Mouse (Mus musculus): ENCODE results near the gene Gng12. TPM values are rescaled to one million over a fixed set of nuclear protein-coding genes. Genes with fewer than 3 reads are reported as not detected.

The Gng12 gene
- total and polyA plus RNA-seq, 2 experiments from 2014 or later: 43.3 to 60.1 TPM

DNA sequence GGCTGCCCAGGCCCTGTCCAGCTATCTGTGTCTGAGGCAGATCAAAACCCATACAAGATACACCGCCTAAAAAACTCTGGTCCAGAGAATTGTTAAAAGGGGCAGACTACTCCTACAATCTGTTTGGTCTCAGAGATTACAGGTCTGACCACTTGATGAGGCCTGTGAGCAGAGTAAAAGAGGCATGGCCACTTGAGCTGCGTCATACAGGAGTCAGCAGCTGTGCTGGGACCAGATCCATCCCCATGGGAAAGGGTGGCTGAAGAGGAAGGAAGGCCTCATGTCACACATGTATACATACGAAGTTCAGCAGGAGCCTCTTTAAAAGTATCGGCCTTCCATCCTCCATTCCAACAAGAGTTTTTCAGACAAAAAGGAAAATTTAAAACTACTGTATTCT lies 69.0 kb downstream of the Gng12 start:
- H3K9me3 ChIP-seq (ENCODE audit: low read length): no peaks in the 10 kb centered on the region
- ATAC-seq (ENCODE audit: low FRiP score) (no peak), DNase-seq (ENCODE audit: low spot score) (no peak)
- no peak for TF ChIP-seq CTCF (IDR thresholded peaks at IDR 0.05)
- no peak overlapping the region for H3K27ac ChIP-seq (ENCODE audit: low read depth, low read length)
- no peak overlapping the region for H3K9ac ChIP-seq (replicated peaks; ENCODE audit: low read length, poor library complexity, severe bottlenecking)
- H3K4me2 ChIP-seq (ENCODE audit: low read depth, low read length, poor library complexity, severe bottlenecking): no peak overlapping the region
- peaks cover 5% of the 10 kb centered on the region; the same call in 1 of the 2 replicates for H3K4me1 ChIP-seq (ENCODE audit: insufficient read depth, low read length)
- 78% methylated on average over 4 of the region's 4 CpGs for WGBS
- no peaks in the 10 kb centered on the region for H3K36me3 ChIP-seq (ENCODE audit: insufficient read depth, low read length)
- H3K4me3 ChIP-seq (ENCODE audit: low read depth, low read length): no peak overlapping the region
- H3K27me3 ChIP-seq (ENCODE audit: insufficient read depth, low read length): no peaks in the 10 kb centered on the region; the same call in 1 of the 2 replicates

DNA sequence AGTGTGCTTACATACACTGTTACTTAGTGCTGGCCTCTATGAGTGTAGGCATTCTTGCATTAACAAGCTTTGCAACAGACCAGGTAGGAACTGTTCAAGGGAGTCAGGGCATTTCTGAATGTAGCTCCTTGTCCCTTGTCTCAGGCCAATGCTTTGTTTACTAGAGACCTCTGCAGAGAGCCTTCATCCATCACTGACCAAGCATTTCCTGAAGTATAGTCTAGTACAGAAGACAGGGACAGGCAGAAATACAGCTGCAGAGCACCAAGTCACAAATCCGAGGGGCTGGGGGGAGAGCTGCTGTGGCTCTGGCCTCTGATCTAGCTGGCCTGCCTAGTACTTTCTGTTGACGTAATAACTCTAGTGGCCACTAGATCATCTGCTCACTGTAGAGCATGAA lies 71.6 kb downstream of the Gng12 start:
- no peaks in the 10 kb centered on the region; the same call in 1 of the 2 replicates for H3K27me3 ChIP-seq (ENCODE audit: insufficient read depth, low read length)
- no peak overlapping the region for H3K9ac ChIP-seq (replicated peaks; ENCODE audit: low read length, poor library complexity, severe bottlenecking)
- peaks cover 5% of the 10 kb centered on the region; the same call in 1 of the 2 replicates for H3K4me1 ChIP-seq (ENCODE audit: insufficient read depth, low read length)
- WGBS: 49% methylated on average over 2 of the region's 2 CpGs
- DNase-seq (ENCODE audit: low spot score): no peak
- no peak overlapping the region for H3K4me3 ChIP-seq (ENCODE audit: low read depth, low read length)
- no peak for ATAC-seq (ENCODE audit: low FRiP score)
- H3K9me3 ChIP-seq (ENCODE audit: low read length): no peaks in the 10 kb centered on the region
- TF ChIP-seq CTCF (IDR thresholded peaks at IDR 0.05): no peak
- no peak overlapping the region for H3K4me2 ChIP-seq (ENCODE audit: low read depth, low read length, poor library complexity, severe bottlenecking)
- no peak overlapping the region for H3K27ac ChIP-seq (ENCODE audit: low read depth, low read length)
- H3K36me3 ChIP-seq (ENCODE audit: insufficient read depth, low read length): no peaks in the 10 kb centered on the region

DNA sequence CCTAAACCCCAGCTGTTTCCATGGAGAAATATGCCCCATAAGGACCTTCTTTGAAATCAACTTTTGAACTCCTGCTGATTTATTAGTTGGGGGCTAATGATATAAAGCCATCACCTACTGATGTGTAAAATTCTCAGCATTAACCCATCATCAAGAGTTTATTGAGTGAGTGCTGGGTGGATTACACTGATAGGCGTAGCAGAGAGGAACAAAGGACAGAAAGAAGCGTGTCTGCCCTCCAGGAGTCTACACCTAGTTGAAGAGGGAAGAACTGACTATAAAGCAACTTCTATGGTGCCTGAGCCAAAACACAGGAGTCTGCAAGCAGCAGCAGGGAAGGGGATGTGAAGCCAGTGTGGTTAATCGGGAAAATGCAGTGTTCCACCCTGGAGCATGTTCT lies 73.2 kb downstream of the Gng12 start:
- ATAC-seq (ENCODE audit: low FRiP score): no peak
- no peak overlapping the region for H3K9ac ChIP-seq (replicated peaks; ENCODE audit: low read length, poor library complexity, severe bottlenecking)
- H3K36me3 ChIP-seq (ENCODE audit: insufficient read depth, low read length): no peaks in the 10 kb centered on the region
- H3K9me3 ChIP-seq (ENCODE audit: low read length): no peaks in the 10 kb centered on the region
- no peak for DNase-seq (ENCODE audit: low spot score)
- 21% methylated on average over 3 of the region's 3 CpGs for WGBS
- H3K27me3 ChIP-seq (ENCODE audit: insufficient read depth, low read length): no peaks in the 10 kb centered on the region; the same call in 1 of the 2 replicates
- no peak overlapping the region for H3K4me2 ChIP-seq (ENCODE audit: low read depth, low read length, poor library complexity, severe bottlenecking)
- H3K4me1 ChIP-seq (ENCODE audit: insufficient read depth, low read length): peaks cover 2% of the 10 kb centered on the region; the same call in 1 of the 2 replicates
- no peak overlapping the region for H3K4me3 ChIP-seq (ENCODE audit: low read depth, low read length)
- TF ChIP-seq CTCF (IDR thresholded peaks at IDR 0.05): no peak
- no peak overlapping the region for H3K27ac ChIP-seq (ENCODE audit: low read depth, low read length)

DNA sequence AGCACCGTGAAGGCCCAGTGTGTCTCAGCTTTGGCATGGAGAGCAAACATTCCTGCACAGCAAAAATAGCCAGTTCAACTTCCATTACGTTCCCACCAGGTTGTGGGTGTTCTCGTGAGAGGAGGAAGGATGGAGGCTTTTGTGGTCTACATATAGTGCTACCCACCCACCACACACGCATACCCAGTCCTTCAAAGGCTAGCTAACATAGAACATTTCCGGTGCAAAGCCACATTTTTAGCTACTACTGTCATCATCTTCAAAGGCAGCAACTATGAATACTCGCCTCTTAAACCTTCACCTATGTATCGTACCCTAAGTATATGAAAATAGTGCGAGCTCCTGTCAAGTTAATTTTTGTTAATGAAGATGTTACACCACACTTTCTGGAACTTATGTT lies 76.1 kb downstream of the Gng12 start:
- no peak overlapping the region for H3K4me2 ChIP-seq (ENCODE audit: low read depth, low read length, poor library complexity, severe bottlenecking)
- DNase-seq (ENCODE audit: low spot score) (no peak), ATAC-seq (ENCODE audit: low FRiP score) (no peak)
- no peak overlapping the region for H3K27ac ChIP-seq (ENCODE audit: low read depth, low read length)
- TF ChIP-seq CTCF (IDR thresholded peaks at IDR 0.05): no peak
- no peak overlapping the region for H3K4me3 ChIP-seq (ENCODE audit: low read depth, low read length)
- no peaks in the 10 kb centered on the region for H3K4me1 ChIP-seq (ENCODE audit: insufficient read depth, low read length)
- no peaks in the 10 kb centered on the region for H3K9me3 ChIP-seq (ENCODE audit: low read length)
- 85% methylated on average over 8 of the region's 8 CpGs for WGBS
- H3K27me3 ChIP-seq (ENCODE audit: insufficient read depth, low read length): no peaks in the 10 kb centered on the region; the same call in 1 of the 2 replicates
- no peaks in the 10 kb centered on the region for H3K36me3 ChIP-seq (ENCODE audit: insufficient read depth, low read length)
- H3K9ac ChIP-seq (replicated peaks; ENCODE audit: low read length, poor library complexity, severe bottlenecking): no peak overlapping the region

DNA sequence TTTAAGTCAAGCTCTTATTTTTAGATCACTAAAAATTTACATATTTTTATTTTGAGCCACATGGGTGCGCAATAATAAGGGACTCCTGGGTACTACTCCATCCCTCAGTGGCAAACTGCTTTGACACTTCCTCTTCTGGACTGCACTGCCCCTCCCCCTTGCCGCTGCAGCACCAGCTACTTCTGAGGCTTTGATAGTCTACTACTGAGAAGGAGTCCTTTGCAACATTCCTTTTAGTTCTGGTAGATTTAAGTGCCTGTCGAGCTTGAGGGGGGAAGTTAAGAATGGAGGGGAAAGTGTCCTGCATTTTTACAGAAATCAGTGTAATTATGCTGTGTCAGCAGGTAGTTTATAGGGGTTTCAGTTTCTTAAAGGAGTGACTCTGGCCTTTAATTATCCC lies 77.0 kb downstream of the Gng12 start:
- no peak overlapping the region for H3K9ac ChIP-seq (replicated peaks; ENCODE audit: low read length, poor library complexity, severe bottlenecking)
- no peak overlapping the region for H3K27ac ChIP-seq (ENCODE audit: low read depth, low read length)
- H3K9me3 ChIP-seq (ENCODE audit: low read length): no peaks in the 10 kb centered on the region
- ATAC-seq (ENCODE audit: low FRiP score): no peak
- H3K27me3 ChIP-seq (ENCODE audit: insufficient read depth, low read length): no peaks in the 10 kb centered on the region; the same call in 1 of the 2 replicates
- no peak overlapping the region for H3K4me2 ChIP-seq (ENCODE audit: low read depth, low read length, poor library complexity, severe bottlenecking)
- no peaks in the 10 kb centered on the region for H3K4me1 ChIP-seq (ENCODE audit: insufficient read depth, low read length)
- no peak for DNase-seq (ENCODE audit: low spot score)
- TF ChIP-seq CTCF (IDR thresholded peaks at IDR 0.05): 0 out of 2 replicates have a peak, but pooled peaks have one; percentile 7
- no peak overlapping the region for H3K4me3 ChIP-seq (ENCODE audit: low read depth, low read length)
- no peaks in the 10 kb centered on the region for H3K36me3 ChIP-seq (ENCODE audit: insufficient read depth, low read length)
- 24% methylated on average over 3 of the region's 3 CpGs for WGBS

DNA sequence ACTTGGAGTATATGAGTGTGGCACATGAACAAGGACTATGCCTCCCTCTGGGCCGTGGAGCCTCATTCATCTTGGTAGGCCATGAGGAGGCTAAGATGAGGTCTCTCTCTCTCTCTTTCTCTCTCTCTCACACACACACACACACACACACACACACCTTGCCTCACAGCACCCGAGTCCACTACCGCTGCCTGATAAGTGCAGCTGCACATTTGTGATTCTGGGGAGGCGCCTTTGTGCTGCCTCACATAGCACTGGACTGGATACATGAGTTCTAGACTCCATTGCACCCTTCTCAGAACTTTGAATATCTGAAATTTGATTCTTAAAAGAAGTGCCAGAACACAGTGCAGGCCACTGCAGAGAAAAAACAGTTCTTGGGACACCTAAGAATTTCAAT lies 79.3 kb downstream of the Gng12 start:
- ATAC-seq (ENCODE audit: low FRiP score) (no peak), DNase-seq (ENCODE audit: low spot score) (no peak)
- no peak overlapping the region for H3K4me3 ChIP-seq (ENCODE audit: low read depth, low read length)
- H3K4me1 ChIP-seq (ENCODE audit: insufficient read depth, low read length): no peaks in the 10 kb centered on the region
- H3K4me2 ChIP-seq (ENCODE audit: low read depth, low read length, poor library complexity, severe bottlenecking): no peak overlapping the region
- no peak overlapping the region for H3K27ac ChIP-seq (ENCODE audit: low read depth, low read length)
- no peaks in the 10 kb centered on the region for H3K36me3 ChIP-seq (ENCODE audit: insufficient read depth, low read length)
- no peaks in the 10 kb centered on the region for H3K27me3 ChIP-seq (ENCODE audit: insufficient read depth, low read length)
- WGBS: 94% methylated on average over 4 of the region's 4 CpGs
- no peak for TF ChIP-seq CTCF (IDR thresholded peaks at IDR 0.05)
- no peaks in the 10 kb centered on the region for H3K9me3 ChIP-seq (ENCODE audit: low read length)
- H3K9ac ChIP-seq (replicated peaks; ENCODE audit: low read length, poor library complexity, severe bottlenecking): no peak overlapping the region
